Mouse (Mus musculus) kidney, adult 2 months (tissue): Measurements from ENCODE around the gene Taldo1.

Experiments
- CTCF ChIP-seq: fragments of 200-500 bp; conservative IDR thresholded peaks from 2 replicates; pipeline ENCODE4 v1.5.1; 2011; ENCODE audit warnings: low read depth, mild to moderate bottlenecking, control low read depth, low read length, moderate library complexity, mixed read lengths; ENCODE audit not compliant: insufficient read depth, insufficient read length
- POLR2A ChIP-seq: fragments of 200-500 bp; IDR thresholded peaks from one replicate; pipeline ENCODE4 v1.6.1; 2011; ENCODE audit warnings: low read depth, low read length, control low read depth

DNA sequence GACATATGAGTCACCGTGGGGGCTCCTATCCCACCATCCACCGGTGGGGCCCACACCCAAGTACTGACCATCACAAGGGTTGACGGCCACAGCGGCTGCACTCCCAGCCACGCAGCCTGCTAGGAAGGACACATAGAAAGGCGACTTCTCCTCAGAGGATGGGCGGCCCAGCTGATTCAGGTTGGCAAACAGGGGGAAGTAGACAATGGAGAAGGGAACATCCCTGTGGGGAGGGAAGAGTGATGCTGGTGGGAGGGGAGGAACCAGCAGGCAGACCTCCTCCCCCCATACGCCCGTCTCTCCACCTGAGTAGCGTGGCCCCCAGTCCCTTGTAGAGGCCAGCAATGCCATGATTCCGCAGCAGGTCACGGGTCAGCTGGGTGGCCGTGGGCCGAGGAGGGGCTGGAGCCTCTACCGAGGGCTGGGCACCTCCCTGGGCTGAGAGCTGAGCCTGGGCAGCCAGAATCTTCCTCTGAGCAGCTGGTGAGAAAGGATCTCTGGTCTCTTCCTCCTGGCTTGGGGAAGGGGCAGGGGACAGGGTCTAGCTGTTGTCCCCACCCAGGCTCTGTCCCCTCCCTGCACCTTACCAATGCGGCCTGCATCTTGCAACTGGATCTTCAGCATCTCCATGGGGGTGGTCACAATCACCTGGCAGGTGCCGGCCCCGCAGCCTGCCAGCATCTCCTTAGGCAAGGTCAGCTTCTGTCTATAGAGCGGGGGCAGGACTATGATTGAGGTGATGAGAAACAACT lies 39.6 kb downstream of the Taldo1 start:
- no peak for TF ChIP-seq POLR2A
- TF ChIP-seq CTCF = no peak
